ENCODE assay signal across 15 mouse cellular contexts in genomic region chr7:117415009-117415363, GRCm38 (mm10). TPM values are rescaled to one million over a fixed set of nuclear protein-coding genes. Genes with fewer than 3 reads are reported as not detected.
DNase-seq lines count a peak whose midpoint lies in the region; ATAC-seq and TF ChIP-seq lines count a peak whose summit lies in the region.
"Had no signal": no experiment of that assay in that cellular context is flagged by ENCODE, and none has a peak within 500 bp of the region (broad histone marks: within the 10 kb centered on the region; RNA-seq: fewer than 3 reads in every experiment).

No protein-coding gene starts in this region.

- TF ChIP-seq POLR2A in myocyte (IDR thresholded peaks at IDR 0.05; ENCODE audit: insufficient read length, low read depth): no peak

- no peak overlapping the region for H3K27ac ChIP-seq in heart, embryonic 16.5 days (ENCODE audit: low read length)
- H3K27ac ChIP-seq: liver, embryonic 15.5 days; neural tube, embryonic 15.5 days had no signal

- H3K27me3 ChIP-seq in heart, embryonic 16.5 days (ENCODE audit: control insufficient read depth, insufficient read depth, low read length): no peaks in the 10 kb centered on the region
- H3K27me3 ChIP-seq in myocyte (ENCODE audit: control insufficient read depth, insufficient read depth, insufficient read length): no peaks in the 10 kb centered on the region
- H3K27me3 ChIP-seq: liver, embryonic 15.5 days; neural tube, embryonic 15.5 days had no signal

- 63% methylated on average over 8 of the region's 8 CpGs for WGBS in heart, embryonic 16.5 days

- H3K4me1 ChIP-seq in heart, embryonic 16.5 days (ENCODE audit: control insufficient read depth, insufficient read depth, low read length): peaks cover 14% of the 10 kb centered on the region
- H3K4me1 ChIP-seq: liver, embryonic 15.5 days had no signal

- no peaks in the 10 kb centered on the region for H3K9me3 ChIP-seq in heart, embryonic 16.5 days (replicated peaks; ENCODE audit: control insufficient read depth, low read length)
- H3K9me3 ChIP-seq: liver, embryonic 15.5 days; neural tube, embryonic 15.5 days had no signal

- no peak overlapping the region for H3K9ac ChIP-seq in heart, embryonic 16.5 days (ENCODE audit: low read length)
- H3K9ac ChIP-seq: liver, embryonic 15.5 days; neural tube, embryonic 15.5 days had no signal

- H3K4me2 ChIP-seq in heart, embryonic 16.5 days (ENCODE audit: low read depth, low read length): no peak overlapping the region
- H3K4me2 ChIP-seq in myocyte (ENCODE audit: low read depth): no peak overlapping the region
- H3K4me2 ChIP-seq: liver, embryonic 15.5 days; neural tube, embryonic 15.5 days had no signal

- no peak overlapping the region for H3ac ChIP-seq in myocyte (ENCODE audit: control insufficient read depth, insufficient read length)

- no peaks in the 10 kb centered on the region for H3K36me3 ChIP-seq in heart, embryonic 16.5 days (ENCODE audit: control insufficient read depth, insufficient read depth)
- H3K36me3 ChIP-seq in myocyte (ENCODE audit: control insufficient read depth, insufficient read depth): no peaks in the 10 kb centered on the region
- H3K36me3 ChIP-seq: liver, embryonic 15.5 days; neural tube, embryonic 15.5 days had no signal

- DNase-seq in heart, adult 18-20 months: no peak
- DNase-seq in NIH3T3 (ENCODE audit: low read depth): peak; percentile 1
- DNase-seq in adrenal gland, postnatal 14 days: peak; percentile 71
- DNase-seq in layer of hippocampus, adult 18-20 months (ENCODE audit: low spot score in 2 of 2): no peak
- no peak for DNase-seq in testis, postnatal 14 days (ENCODE audit: low spot score)
- DNase-seq: cerebellum, postnatal 10 days; heart, postnatal 14 days; kidney, adult 18-20 months; kidney, postnatal 25 days; lung, postnatal 10 days had no signal

- H3K79me2 ChIP-seq in myocyte (ENCODE audit: control insufficient read depth, insufficient read depth): no peaks in the 10 kb centered on the region

- 0 out of 2 replicates have a peak, but pooled peaks have one; percentile 9 for ATAC-seq in heart, embryonic 16.5 days (replicated peaks; ENCODE audit: extremely low read depth, insufficient read depth, low FRiP score)
- ATAC-seq: hindbrain, embryonic 16.5 days had no signal

- no peak overlapping the region for H3K4me3 ChIP-seq in heart, embryonic 16.5 days (ENCODE audit: low read length)
- H3K4me3 ChIP-seq in myocyte: no peak overlapping the region
- H3K4me3 ChIP-seq: liver, embryonic 15.5 days; neural tube, embryonic 15.5 days had no signal

TF ChIP-seq in myocyte, 11 proteins besides CTCF, POLR2A, EP300 and RAD21:
- TF ChIP-seq CEBPB (IDR thresholded peaks at IDR 0.05; ENCODE audit: insufficient read depth, poor library complexity, severe bottlenecking) (peak; percentile 22; the same call in 1 of the 2 replicates), TCF3 (IDR thresholded peaks at IDR 0.05; ENCODE audit: insufficient read length, low read depth) (no peak)

RNA-seq across cellular contexts. Expression of gene Xylt1, which starts 34.2 kb away (rescaled TPM):
- 0.89 and 1.1 TPM in 2 replicates for polyA plus RNA-seq in heart, embryonic 16.5 days (2015; fragmentation: Nextera tagmentation; extraction: Ambion mirVana)
- 1 to 10 TPM; 1.8 to 2.4 TPM for total RNA-seq in heart, adult 18-20 months (2021)
- 5.7 and 8.4 TPM in 2 replicates for total RNA-seq in adrenal gland, postnatal 14 days (2021)
- not detected for polyA plus RNA-seq in myocyte (2012; fragmentation: generic; extraction: Trizol)
- total RNA-seq in layer of hippocampus, adult 18-20 months (2021): 10 to 100 TPM; 45.0 to 46.7 TPM

Comparison
In these comparisons a context has a peak if more than half of its experiments do, and no peak if none do; other contexts are left out.
1. DNase-seq: peak in NIH3T3 (single experiment) and adrenal gland, postnatal 14 days (single experiment); none in heart, adult 18-20 months (0 of 2), layer of hippocampus, adult 18-20 months (0 of 2) and testis, postnatal 14 days (single experiment).